Mouse (Mus musculus): ENCODE results near the gene Limd1. TPM values are rescaled to one million over a fixed set of nuclear protein-coding genes. Genes with fewer than 3 reads are reported as not detected.

The Limd1 gene
- total RNA-seq (2023) = 134 to 158 TPM (median 145 TPM) in 4 replicates

DNA sequence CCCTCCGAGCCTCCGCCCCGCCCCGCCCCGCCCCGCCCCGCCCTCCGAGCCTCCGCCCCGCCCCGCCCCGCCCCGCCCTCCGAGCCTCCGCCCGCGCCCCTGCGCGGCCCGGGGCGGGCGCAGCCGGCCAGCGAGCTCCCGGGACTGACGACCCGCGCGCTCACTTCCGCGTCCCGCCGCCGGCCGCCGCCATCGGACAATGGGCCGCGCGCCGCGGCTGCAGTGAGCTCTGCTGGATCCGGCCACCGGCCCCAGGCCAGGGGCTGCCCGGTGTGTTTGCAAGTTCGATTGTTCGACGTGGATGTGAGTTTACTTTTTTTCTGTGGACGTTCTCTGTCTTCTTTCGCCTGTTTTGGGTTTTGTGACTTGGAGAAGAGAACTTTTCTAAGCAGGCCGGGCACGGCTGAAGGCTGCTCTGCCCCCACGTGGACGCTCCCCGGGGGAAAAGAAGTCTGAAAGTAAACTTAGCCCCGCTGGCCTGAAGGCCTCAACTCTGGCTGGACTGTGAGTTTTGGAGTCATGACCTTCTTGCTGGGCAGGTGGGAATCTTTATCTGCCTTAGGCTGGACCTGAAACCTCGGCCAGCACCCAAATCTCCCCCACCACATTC lies at the start of gene Limd1:
Gene Limd1, plus strand, starts transcription at position 121 of the 610 bp plus-strand sequence.

DNA sequence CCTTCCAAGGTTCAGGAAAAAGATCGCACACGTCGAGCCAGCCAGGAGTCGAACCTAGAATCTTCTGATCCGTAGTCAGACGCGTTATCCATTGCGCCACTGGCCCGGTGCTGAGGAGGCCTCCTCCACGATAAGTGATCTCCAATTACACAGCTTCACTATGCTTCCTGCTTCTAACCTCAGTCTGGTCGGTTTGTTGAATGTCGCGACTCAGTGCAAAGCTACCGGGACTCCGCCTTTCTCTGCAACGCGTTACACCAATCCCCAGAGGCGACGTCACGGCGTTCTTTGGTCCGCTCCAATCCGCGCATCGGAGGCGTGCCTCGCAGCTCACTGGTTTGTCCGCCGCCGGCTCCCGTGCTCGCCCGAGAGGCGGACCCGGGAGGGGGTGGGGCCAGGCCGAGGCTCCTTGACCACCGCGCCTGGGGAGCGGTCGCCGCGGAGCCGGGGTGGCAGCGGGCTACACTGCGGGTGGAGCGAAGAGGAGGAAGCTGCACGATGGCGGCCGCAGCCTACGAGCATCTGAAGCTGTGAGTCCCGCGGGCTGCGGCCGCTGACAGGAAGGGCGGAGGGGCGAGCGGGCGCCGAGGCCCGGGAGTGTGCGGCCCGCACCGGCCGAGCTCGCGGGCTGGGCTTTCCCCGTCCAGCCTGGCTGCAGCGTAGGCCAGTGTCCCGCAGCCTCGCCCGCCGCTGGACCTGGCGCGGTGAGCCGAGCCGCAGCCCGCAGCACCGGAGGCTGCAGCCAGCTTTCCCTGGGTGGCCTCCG lies 51.1 kb downstream of the Limd1 start, which contains the start of gene Sacm1l:
Gene Sacm1l, plus strand, starts transcription at position 368 of the 766 bp plus-strand sequence.

Other genes with a start within 250 kb of the Limd1 start
- not detected in 4 replicates for gene Tmem158, start 217.9 kb upstream of the Limd1 start, total RNA-seq (2023)
- 392 to 639 TPM (median 430 TPM) in 4 replicates for gene Lars2, start 111.8 kb upstream of the Limd1 start, total RNA-seq (2023)
- 21.1 to 28.2 TPM (median 23.9 TPM) in 4 replicates for gene Sacm1l, start 51.1 kb downstream of the Limd1 start, total RNA-seq (2023)
- not detected in 4 replicates for gene Slc6a20b, start 153.9 kb downstream of the Limd1 start, total RNA-seq (2023)
- 0.78 to 1.0 TPM (median 1.0 TPM) in 4 replicates for gene Ccr9, start 199.7 kb downstream of the Limd1 start, total RNA-seq (2023)
- gene Slc6a20a, start 200.2 kb downstream of the Limd1 start, total RNA-seq (2023) = not detected in 4 replicates
- gene Lztfl1, start 239.0 kb downstream of the Limd1 start, total RNA-seq (2023) = 270 to 295 TPM (median 292 TPM) in 4 replicates

Data from B cell, adult 62 days (primary cell).